Mouse (Mus musculus) R1 (cell line): ENCODE data around the gene Alg2.

Experiments
- DNase-seq: peaks from one replicate; pipeline ENCODE4 v3.0.0-alpha.2; 2018; ENCODE audit warnings: low read depth, low spot score

The Alg2 gene

DNA sequence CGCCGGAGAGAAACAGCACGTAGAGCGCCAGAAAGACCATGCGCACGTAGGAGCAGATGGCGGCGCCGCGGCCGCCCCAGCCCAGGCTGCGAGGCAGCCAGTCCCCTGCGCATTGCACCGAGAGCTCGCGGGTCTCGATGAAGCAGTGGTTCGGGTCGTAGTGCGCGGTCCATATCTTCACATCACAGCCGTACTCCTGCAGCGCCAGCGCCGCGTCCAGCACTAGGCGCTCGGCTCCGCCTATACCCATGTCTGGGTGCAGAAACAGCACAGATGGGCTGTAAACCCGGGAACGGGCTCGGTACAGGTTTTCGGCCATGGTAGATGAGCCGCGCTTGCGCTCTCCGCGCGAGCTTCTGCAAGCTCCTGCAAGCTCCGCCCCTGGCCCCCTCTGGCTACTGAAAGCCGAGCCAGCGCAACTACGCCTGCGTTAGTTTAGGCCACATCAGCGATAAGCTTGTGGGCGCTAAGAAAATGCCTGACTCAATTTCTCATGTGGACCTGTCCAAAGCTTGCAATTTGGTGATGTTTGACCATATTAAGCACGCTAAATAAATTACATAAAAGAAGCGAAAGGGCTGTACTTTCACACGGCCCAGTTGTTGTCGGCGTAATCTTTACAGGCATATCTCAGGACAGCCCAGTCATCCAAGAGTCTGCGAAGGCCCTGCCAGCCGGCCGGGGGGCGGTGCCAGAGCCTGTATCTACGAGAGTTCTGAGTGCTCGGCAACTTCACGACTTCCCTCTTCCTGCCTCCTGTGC is at the start of gene Alg2, which contains the start of gene Sec61b:
Alg2 (minus strand) TSS at position 366 of the 762 bp plus-strand sequence.
Sec61b (plus strand) TSS at position 691 of the 762 bp plus-strand sequence.
- DNase-seq = peak; percentile 98

DNA sequence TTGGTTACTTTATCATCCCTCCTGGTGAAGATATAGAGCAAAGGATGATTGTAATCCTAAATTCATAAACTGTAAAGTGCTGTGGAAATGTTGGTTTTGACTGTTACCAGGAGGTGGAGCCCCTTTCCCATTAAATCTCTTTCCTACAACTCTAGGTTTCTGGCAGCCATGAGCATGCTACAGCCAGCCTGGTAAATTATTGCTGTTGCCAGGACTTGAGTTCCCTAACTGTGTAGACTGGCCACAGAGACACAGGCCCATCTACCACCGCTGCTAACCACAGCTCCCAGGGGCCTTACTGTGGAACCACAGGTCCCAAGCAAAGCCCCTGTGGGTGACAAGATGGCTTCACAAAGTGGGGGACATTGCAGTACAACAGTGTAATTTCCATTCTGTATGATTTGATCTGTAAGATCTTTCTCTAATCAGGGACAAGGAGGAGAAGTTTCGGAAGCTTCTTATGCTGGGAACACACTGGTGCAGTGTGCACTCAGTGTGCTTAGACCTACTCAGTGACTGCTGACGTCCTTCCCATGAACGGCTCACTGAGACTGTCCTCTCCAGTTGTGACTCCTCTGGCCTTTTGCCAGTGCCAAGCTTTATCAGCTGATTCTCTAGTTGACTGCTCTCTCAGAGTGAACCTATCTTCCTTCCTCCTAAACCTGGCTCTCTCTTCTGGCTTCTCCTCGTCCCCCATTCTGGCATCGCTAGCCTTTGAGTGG is 47.9 kb upstream of the Alg2 start:
- no peak for DNase-seq

DNA sequence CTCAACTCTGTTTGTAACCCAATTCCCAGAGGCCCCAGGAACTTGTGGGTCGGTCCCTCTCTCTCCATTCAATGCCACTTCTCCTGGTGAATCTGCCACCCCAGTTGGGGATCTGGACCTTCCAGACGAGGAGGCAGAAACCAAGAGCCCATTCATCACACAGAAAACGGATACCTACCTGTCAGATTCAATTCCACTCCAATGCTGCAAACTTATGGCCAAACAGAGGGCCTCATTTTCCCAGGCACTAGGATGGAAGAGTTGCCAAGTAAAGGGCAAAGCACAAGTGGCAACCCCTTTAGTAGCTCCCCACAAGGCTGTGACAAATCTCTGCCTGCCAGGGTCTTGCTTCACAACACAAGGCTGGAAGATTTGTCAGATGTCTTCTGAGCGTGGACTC is 45.9 kb upstream of the Alg2 start:
- DNase-seq = no peak

DNA sequence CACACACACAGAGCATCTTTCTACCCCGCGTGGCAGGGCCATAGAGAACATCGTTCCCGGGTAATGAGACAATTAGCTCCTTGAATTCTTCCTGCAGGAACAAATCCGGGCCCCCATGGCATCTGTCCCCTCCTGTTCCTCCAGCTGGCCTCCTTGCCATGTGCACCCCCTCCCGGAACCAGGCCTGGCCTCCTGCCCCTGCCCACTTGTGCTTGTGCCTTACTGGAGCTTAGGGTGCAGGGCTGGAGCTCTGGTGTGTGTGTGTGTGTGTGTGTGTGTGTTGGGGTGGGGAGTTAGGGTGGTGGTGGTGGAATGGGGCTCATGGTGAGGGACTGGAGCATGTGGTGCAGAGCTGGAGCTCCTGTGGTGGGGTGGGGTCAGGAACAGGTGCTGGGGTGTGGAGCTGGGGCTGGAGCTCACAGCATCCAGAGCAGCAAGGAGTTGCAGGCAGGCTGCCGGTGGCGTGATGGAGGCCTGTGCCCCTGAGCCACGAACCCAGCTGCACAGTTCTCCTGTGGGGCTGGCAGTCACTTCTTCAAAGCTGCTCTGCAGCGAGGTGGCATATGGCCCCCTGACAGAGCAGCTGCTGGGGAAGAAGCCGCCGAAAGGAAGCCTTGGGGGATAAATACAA is 44.5 kb upstream of the Alg2 start:
- DNase-seq = no peak

DNA sequence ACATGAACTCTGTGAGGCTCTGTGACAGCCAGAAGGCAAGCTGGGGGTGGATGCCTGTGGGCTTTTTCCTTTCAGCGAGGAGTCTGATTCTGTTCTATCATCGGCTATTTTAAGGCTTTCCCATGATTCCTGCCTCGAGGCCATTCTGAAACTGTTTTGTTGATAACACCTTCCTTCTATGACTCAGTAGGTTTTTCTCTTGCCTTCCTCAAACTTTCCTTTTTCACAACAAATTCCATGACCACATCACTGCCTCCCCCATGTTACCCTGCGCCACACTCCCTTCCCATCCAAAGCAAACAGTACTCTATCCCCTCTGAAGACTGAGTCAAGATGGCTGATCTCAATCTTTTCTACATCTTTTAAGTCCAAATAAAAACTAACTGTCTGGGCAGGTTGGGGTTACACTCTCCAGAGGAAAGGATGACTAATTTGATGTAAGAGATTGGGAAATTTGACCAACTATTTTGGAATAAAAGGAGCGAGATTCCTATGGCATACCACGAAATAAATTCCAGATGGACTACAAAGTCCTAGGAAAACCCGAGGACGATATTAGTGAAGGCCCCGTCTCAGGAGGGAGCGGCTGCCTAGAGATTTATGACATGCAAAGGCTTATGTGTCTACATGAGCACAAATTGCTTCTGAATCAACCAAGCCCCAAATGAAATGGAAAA is 30.8 kb upstream of the Alg2 start:
- DNase-seq = no peak

DNA sequence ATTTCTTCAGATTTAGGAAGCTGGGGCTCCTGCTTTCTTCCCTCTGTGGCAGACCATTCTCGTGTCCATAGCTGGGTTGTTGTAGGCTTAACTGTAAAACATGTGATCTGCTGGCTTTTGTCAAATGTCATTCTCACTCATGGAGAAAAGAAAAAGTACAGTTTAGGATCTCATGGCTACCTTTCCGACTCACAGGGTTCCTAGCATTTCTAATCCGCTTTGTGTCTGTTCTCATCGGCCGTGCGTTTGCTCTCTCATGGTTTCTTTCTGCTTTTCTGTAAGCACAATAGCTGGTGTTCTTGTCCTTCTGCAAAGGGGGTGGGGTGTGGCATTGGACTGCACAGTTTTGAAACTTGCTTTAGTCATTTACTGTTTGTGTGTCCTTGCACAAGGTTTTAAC is 28.9 kb upstream of the Alg2 start:
- DNase-seq = no peak

DNA sequence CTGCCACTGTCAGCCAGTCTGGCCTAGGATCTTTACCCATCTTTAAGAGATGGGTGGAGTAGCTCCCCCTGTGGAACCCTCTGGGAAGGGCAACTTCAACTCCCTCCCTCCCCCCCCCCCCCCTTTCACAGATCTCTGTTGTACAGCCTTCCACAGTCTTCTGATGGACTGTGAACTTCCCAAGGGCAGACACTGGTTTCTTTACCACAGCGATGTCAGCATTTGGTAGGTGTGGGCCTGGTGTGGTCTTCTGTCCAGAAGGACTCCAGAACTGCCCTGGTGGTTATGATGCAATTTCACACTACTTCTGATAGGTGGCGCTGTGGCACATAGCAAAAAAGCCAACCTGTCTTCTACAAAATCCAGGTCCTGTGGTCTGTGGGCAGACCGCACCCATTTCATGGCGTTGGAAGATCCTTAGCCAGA is 28.4 kb upstream of the Alg2 start:
- peak; percentile 72 for DNase-seq

DNA sequence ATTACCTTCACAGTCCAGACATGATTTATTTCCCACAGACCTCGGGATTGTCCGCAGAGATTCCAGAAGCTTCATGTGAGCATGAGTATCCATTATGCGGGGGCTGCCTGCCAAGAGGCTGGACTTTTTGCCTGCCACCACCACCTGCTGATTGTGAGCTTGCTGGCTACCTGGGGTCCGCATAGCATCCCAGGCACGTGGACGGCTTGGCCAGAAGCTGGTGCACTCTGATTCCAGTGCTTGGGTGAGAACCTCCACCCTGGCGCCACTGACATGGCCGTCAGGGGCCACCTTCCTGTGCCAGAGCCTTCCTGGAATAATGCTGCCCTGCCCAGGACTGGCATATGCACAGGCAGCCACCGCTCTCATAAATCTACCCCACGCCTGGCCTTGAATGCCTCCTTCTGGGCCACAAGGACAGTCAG is 25.0 kb upstream of the Alg2 start:
- DNase-seq = no peak

DNA sequence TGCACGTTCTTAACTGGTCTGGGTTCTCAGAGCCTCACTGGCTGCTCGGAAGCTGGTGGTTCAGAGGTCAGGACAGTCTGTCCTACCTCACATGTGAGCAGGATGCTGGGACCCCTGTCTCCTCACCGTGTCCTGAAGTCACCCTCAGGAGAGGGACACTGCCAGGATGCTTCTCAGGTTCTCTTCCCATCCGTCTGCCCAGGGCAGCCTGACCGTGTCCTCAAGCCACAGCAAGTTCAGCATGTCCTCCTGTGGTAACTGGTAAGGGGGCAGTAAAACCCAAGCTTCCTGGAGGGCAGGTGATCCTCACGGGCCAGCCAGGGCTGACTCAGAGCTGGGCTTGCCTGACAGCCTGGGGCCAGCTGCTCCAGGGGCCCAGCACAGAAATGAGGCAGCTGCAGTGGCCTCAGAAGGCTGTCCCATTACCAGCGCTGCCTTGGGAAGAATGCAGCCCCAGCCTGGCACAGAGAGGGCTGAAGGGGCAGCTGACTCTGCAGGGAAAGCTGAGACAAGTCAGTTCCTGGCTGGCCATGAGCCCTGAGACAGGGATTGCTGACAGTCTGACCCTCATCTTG is 23.8 kb upstream of the Alg2 start:
- no peak for DNase-seq

DNA sequence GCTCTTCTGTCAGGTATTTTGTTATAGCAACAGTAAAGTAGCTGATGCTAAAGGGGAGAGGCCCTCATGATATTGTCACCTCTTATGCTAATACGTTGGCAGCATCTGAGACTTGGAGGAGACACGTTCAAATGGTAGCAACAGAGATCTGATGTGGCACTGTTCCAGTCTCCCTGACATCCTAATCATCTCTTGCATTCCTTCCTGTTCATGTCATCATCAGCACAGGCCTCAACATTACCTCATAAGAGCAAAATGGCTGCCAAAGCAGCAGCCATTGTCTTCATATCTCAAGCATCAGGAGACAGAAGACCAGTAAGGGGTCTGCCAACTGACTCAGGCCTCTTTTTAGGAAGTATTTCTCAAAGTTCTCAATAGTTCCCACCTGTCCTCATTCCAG is 20.6 kb upstream of the Alg2 start:
- no peak for DNase-seq

DNA sequence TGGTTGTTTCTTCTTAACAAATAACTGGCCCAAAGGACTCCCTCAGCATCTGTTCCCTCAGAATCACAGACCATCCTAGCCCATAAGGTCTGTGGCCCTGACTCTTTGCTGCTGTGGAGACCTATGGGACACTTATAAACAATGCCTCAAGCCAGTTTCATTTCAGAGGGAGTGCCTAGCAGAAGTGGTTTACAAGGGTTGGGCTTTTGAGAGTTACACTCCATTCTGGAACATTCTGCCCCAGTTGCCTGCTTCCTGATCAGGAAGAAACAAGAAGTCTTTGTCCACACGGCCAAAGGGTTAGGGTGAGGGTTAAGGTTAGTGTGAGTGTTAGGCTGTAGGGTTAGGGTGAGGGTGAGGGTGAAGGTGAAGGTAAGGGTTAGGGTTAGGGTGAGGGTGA is 20.0 kb upstream of the Alg2 start:
- no peak for DNase-seq

DNA sequence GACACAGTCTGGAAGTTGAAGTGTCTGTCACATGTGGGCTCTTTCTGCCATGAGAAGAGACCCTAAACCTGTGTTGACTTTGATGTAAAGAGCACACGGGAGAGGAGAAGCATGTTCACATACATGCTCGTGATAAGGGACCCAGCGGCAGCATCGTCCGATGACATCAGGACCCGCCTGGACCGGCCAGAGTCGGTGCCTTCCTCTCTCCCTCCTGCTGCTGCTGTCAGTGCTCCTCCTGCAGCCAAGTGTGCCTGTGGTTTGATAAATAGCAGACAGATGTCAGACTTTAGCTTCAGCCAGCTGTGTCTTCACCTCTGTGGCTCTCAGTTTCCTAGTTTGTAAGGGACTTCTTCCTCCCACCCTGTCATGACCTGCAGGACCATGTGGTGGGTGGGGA is 19.3 kb upstream of the Alg2 start:
- DNase-seq = no peak

DNA sequence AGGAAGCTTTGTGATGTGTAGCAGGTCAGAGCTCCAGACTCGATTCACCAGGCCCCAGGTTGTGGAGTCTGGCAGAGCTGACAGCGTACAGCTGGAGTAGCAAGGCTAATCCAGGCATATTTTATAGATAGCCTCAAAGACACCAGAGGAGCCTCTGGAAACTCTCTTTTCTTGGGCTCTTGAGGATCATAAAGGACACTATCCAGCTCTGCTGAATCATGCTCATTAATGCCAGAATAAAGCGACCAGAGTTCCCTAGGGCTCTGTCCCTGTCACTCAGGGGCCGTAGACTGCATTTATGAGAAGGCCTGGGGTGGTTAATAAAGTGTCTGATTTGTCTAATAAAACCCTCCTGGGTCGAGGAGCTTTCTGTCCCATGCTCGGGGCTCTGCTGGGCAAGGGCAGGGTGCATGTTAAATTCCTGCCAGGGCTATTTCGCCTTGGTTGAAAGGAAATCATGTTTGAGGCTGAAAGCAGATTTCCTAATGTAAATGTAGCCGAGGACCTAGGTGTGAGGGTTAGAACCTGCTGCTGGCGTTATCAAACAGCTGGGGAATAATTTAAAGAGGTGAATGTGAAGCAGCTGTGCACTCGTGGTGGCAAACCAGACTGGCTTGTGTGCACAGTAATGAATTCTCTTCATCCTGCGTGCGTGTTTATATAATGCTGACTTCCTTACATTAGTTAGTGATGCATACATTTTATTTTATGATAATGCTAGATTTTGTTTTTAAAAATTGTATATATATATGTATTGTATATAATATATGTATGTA is 18.4 kb upstream of the Alg2 start:
- DNase-seq = no peak

DNA sequence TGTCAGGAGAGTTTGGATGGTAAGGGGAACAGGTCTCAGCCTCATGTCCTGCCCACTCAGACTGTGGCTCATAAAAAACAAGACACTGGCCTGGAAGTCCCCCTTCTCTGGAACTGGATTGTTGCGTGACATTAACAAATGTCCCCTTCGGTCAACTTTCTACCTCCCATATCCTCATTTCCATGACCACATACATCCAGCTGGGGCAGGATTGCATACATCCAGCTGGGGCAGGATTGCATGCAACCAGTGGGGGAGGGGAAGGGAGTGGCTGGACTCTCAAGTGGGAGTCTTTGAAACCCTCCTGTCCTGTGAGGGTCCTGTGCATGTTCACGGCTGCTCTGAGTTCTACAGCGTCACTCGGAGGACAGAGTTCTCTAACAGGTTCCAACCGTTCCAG is 17.1 kb upstream of the Alg2 start:
- peak; percentile 21 for DNase-seq

DNA sequence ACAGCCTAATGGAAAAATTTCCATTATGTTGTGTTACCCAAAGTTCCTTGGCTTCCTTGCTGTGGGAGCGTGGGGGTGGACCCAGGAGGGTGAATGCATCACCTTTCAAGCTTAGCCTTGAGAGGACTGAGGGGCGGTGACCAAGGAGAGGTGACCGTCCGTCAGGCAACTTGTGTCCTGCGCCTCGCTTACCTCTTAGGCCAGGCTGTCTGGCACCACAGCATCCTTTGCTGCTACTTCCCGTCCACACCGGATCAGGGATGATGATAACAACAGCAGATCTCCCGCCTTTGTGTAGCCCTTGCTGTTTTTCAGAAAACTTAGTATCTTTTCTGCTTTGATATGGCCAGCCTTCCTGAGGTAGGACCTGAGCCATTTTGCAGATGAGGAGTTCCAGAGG is 6.4 kb upstream of the Alg2 start:
- no peak for DNase-seq

DNA sequence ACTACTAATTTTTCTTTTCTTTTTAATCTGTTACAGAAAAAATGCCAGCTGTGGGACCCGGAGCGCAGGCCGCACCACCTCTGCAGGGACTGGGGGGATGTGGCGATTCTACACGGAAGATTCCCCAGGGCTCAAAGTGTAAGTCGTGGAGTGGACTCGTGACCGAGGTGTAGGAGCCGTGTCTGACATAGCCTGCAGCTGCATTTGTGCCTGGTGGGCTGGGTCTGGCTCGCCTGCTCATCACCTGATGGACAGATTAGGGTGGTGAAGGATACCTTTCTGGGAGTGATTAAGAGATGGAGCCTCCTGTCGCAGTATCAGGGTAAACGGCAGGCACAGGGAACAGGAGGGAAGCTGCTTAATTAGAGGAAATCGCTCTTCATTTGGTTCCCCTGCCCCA is 6.0 kb upstream of the Alg2 start:
- DNase-seq = no peak

DNA sequence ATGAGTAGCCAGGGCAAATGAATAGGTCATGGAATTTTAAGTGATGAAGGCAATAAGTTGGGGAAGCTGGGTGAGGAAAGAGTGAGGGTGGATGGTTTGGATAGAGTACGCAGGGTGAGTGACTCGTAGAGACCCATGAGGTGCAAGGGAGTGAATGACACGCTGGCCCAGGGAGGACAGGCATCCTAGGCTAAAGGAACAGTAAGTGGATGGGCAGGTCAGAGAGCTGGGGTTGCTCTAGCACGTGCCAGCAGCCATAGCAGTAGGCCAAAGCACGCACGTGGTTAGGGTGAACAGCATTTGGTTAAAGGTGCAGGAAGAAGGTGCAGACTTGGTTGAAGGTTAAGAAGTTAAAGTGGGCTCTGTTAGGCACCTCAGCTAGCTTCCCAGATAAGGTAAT is 3.4 kb upstream of the Alg2 start:
- no peak for DNase-seq

DNA sequence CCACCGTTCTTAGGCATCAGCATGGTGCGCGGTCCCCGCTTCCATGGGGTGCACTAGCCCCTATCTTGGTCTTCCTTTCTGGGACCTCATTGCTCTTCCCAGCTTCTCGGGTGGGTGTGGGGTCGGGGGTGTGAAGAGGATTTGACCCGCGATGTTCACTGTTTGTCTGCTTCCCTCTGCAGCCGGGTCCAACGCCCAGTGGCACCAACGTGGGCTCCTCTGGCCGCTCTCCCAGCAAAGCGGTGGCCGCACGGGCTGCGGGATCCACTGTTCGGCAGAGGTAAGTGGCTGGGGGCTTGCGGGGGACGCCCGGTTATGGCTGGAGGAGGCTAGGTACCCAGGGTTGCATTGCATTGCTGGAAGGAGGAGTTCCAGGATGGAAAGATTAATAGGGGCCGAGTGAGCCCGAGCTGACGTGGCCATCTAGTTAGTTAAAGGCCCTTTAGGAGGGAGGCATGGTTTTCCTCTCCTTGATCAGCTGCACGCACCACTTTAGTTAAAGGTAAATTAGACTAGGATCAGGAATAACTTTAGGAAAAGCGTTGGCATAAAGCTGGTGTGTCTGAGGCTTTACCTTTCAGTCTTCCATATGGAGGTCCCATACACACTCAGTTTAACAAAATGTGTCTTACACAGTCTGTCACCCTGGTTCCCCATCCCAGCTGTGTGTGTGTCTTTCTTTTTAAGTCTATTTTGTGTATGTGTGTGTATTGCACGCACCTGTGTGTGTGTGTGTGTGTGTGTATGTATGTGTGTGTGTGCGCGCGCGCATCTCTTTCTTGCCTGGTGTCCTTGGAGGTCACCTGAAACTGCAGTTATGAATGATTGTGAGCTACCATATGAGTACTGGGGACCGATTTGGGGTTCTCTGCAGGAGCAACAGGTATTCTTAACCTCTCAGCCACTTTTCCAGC is 854 bp upstream of the Alg2 start:
- DNase-seq = peak; percentile 7

DNA sequence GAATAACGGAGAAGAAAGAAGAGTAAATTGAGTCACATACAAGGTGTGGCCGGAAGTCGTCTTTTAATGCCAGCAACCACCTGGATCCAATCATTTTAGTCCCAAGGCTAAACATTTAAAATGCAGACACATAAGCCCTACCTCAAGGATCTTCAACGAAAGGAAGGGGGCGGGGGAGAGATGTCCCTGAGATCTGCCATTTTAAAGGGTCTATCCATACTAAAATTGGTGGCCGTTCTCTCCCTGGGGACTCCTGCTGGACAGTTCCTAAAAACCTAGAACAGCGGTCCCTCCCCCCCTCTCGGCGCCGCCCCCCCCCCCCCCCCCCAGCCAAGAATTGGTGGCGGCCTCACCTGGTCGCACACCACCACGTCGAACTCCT is 556 bp downstream of the Alg2 start:
- DNase-seq = peak; percentile 59

DNA sequence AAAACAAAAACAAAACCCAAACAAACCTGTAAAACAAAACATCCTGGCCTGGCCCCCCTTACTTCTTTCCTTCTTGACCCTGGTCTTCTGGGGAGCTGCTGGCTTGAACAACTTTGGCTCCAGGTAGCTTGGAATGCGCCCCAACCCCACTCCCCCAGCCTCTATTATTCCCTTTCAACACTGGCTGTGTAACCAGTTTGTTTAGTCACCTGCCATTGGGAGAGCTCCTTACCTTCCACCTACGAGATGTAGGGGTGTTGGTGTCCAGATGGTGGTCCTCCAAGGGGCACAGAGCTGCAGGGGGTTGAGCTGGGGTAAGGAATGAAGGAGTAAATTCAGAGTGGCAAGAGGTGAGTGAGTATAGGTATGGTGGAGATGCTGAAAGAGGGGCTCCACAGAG is 6.9 kb downstream of the Alg2 start:
- no peak for DNase-seq
